Mouse (Mus musculus) limb, embryonic 14.5 days (tissue): ENCODE measurements around the gene Fgfr2. TPM values are rescaled to one million over a fixed set of nuclear protein-coding genes. Genes with fewer than 3 reads are reported as not detected.
A peak's percentile ranks its signal among the peaks of the same experiment; 100 is the strongest.
"Not testable (repeated sequence)": the region's sequence is repeated elsewhere in the genome, so short reads cannot be mapped to it uniquely, and the experiment has no call there.

Experiments used
- ATAC-seq: fragments of 200-750 bp; cut with Nextera tagmentation; 2 replicates; pipeline ENCODE4 v1.8.0; 2017; ENCODE audit warnings: low read depth, moderate number of reproducible peaks, moderate TSS enrichment; ENCODE audit not compliant: low FRiP score
- DNase-seq: peaks from one replicate; pipeline ENCODE4 v3.0.0-alpha.2; 2015; ENCODE audit warnings: low spot score
- H3K27ac ChIP-seq: fragments of 300-500 bp; sonication (generic); replicated peaks from 2 replicates; pipeline ENCODE4 v1.5.1; 2014; ENCODE audit warnings: low read depth, mild to moderate bottlenecking, low read length, moderate library complexity, mixed read lengths
- H3K27me3 ChIP-seq: fragments of 300-500 bp; sonication (generic); 2 replicates; pipeline ENCODE4 v1.6.1; 2014; ENCODE audit warnings: low read length, mixed read lengths; ENCODE audit not compliant: control insufficient read depth, insufficient read depth
- H3K36me3 ChIP-seq: fragments of 300-500 bp; sonication (generic); 2 replicates; pipeline ENCODE4 v1.6.1; 2014; ENCODE audit warnings: mild to moderate bottlenecking, low read length, moderate library complexity, mixed read lengths; ENCODE audit not compliant: control insufficient read depth, insufficient read depth
- H3K4me1 ChIP-seq: fragments of 300-500 bp; sonication (generic); 2 replicates; pipeline ENCODE4 v1.6.1; 2014; ENCODE audit warnings: antibody characterized with exemption, low read length, mixed read lengths; ENCODE audit not compliant: control insufficient read depth, insufficient read depth
- H3K4me2 ChIP-seq: fragments of 300-500 bp; sonication (generic); replicated peaks from 2 replicates; pipeline ENCODE4 v1.6.1; 2014; ENCODE audit warnings: low read depth, mild to moderate bottlenecking, low read length, moderate library complexity; ENCODE audit not compliant: severe bottlenecking
- H3K4me3 ChIP-seq: fragments of 300-500 bp; sonication (generic); replicated peaks from 2 replicates; pipeline ENCODE4 v1.5.1; 2014; ENCODE audit warnings: low read length
- H3K9ac ChIP-seq: fragments of 300-500 bp; sonication (generic); 2 replicates; pipeline ENCODE4 v1.6.1; 2014; ENCODE audit warnings: mild to moderate bottlenecking, low read depth, low read length, moderate library complexity; ENCODE audit not compliant: severe bottlenecking
- H3K9me3 ChIP-seq: fragments of 300-500 bp; sonication (generic); 2 replicates; pipeline ENCODE4 v1.6.1; 2016; ENCODE audit warnings: low read length; ENCODE audit not compliant: control insufficient read depth
- POLR2A ChIP-seq: fragments of 200-500 bp; IDR thresholded peaks from 2 replicates; pipeline ENCODE4 v1.8.0; 2012; ENCODE audit warnings: inconsistent platforms, mild to moderate bottlenecking, moderate library complexity, borderline replicate concordance; ENCODE audit not compliant: insufficient read depth, insufficient read length; ENCODE audit errors: extremely low read depth
- WGBS: fragments of 180-500 bp; shearing (Covaris S2); extraction: QIAGEN DNeasy Blood & Tissue Kit; methylation state at CpG from one replicate; pipeline ENCODE4 v1.1.7; 2014; 5-methylcytosine and 5-hydroxymethylcytosine counted together
- polyA plus RNA-seq, 2 experiments: library from polyadenylated mRNA; depleted of rRNA in 1 of 2; stranded (reverse) in 1 of 2; unstranded in 1 of 2; fragments of >200 nt; fragmentation: Nextera tagmentation in 1 of 2; extraction: Ambion mirVana in 1 of 2; gene quantifications; 2 replicates each; pipeline versions ENCODE4 v1.2.1 to v1.2.3; 2012 to 2014

The Fgfr2 gene
- polyA plus RNA-seq, 2 experiments, result 131 to 133 TPM

GRCm38 (mm10) chr7:131417605-131418004 lies 1705.5 kb downstream of the Fgfr2 start:
- no peak overlapping the region for H3K4me2 ChIP-seq
- no peaks in the 10 kb centered on the region for H3K4me1 ChIP-seq
- no peak for ATAC-seq
- no peak overlapping the region for H3K4me3 ChIP-seq
- H3K9me3 ChIP-seq, result no peaks in the 10 kb centered on the region
- no peak overlapping the region for H3K9ac ChIP-seq
- H3K27me3 ChIP-seq, result no peaks in the 10 kb centered on the region
- no peak for TF ChIP-seq POLR2A
- no peaks in the 10 kb centered on the region for H3K36me3 ChIP-seq
- H3K27ac ChIP-seq, result no peak overlapping the region
- no peak for DNase-seq

- not testable (repeated sequence) for H3K4me2 ChIP-seq, H3K4me3 ChIP-seq, ATAC-seq, H3K4me1 ChIP-seq, H3K27me3 ChIP-seq, H3K27ac ChIP-seq, DNase-seq, H3K9ac ChIP-seq, H3K9me3 ChIP-seq, H3K36me3 ChIP-seq
Measured at GRCm38 (mm10) chr7:131416742-131417141, 1706.4 kb downstream of the Fgfr2 start.

GRCm38 (mm10) chr7:131411941-131412270 lies 1711.2 kb downstream of the Fgfr2 start:
- Histone ChIP-seq H3K9me3 (no peaks in the 10 kb centered on the region), H3K4me1 (peaks cover 18% of the 10 kb centered on the region), H3K36me3 (no peaks in the 10 kb centered on the region), H3K4me3 (peak overlapping the region; percentile 90; the same call in 1 of the 2 replicates), H3K27me3 (no peaks in the 10 kb centered on the region), H3K9ac (no peak overlapping the region), H3K4me2 (peak overlapping the region; percentile 83; the same call in 1 of the 2 replicates), H3K27ac (no peak overlapping the region)
- DNase-seq (no peak), ATAC-seq (no peak)
- TF ChIP-seq POLR2A, result no peak
- WGBS, result 36% methylated on average over 2 of the region's 2 CpGs

GRCm38 (mm10) chr7:131411221-131411940 lies 1711.8 kb downstream of the Fgfr2 start:
- no peak for ATAC-seq

GRCm38 (mm10) chr7:131410416-131411058 lies 1712.6 kb downstream of the Fgfr2 start, which contains the start of the genes Ikzf5 and Acadsb:
Ikzf5 (minus strand) TSS chr7:131410521.
Acadsb (plus strand) TSS chr7:131410601.
- under 1% methylated on average over 42 of the region's 42 CpGs for WGBS
- DNase-seq (peak; percentile 95), ATAC-seq (peak; percentile 98)
- peak within 1 kb of the TSS; percentile 83 for H3K4me2 ChIP-seq
- H3K4me1 ChIP-seq, result peaks cover 18% of the 10 kb centered on the region
- peak; percentile 57; the same call in 1 of the 2 replicates for TF ChIP-seq POLR2A
- H3K27ac ChIP-seq, result peak within 1 kb of the TSS; percentile 70
- no peaks in the 10 kb centered on the region for H3K27me3 ChIP-seq
- H3K9me3 ChIP-seq, result no peaks in the 10 kb centered on the region
- peak within 1 kb of the TSS; percentile 90 for H3K4me3 ChIP-seq
- no peaks in the 10 kb centered on the region for H3K36me3 ChIP-seq
- H3K9ac ChIP-seq, result peak within 1 kb of the TSS; percentile 92

More at GRCm38 (mm10) chr7:131411221-131411940, 1711.8 kb downstream of the Fgfr2 start:
- TF ChIP-seq POLR2A, result no peak
- H3K9ac ChIP-seq, result peak overlapping the region; percentile 92; the same call in 1 of the 2 replicates
- peaks cover 18% of the 10 kb centered on the region for H3K4me1 ChIP-seq
- H3K27me3 ChIP-seq, result no peaks in the 10 kb centered on the region
- H3K4me3 ChIP-seq, result peak overlapping the region; percentile 90
- H3K4me2 ChIP-seq, result peak overlapping the region; percentile 83
- no peak for DNase-seq
- H3K36me3 ChIP-seq, result no peaks in the 10 kb centered on the region
- 15% methylated on average over 10 of the region's 10 CpGs for WGBS
- no peaks in the 10 kb centered on the region for H3K9me3 ChIP-seq
- H3K27ac ChIP-seq, result no peak overlapping the region
